Mouse (Mus musculus) myocyte (in vitro differentiated cells): ENCODE measurements around the gene Ncbp2. TPM values are rescaled to one million over a fixed set of nuclear protein-coding genes. Genes with fewer than 3 reads are reported as not detected.
A peak's percentile ranks its signal among the peaks of the same experiment; 100 is the strongest.

Experiments used
- H3K27me3 ChIP-seq: one replicate; pipeline ENCODE4 v1.6.1; 2011; ENCODE audit not compliant: control insufficient read depth, insufficient read depth, insufficient read length
- H3K36me3 ChIP-seq: one replicate; pipeline ENCODE4 v1.6.1; 2011; ENCODE audit not compliant: control insufficient read depth, insufficient read depth
- H3K4me2 ChIP-seq: one replicate; pipeline ENCODE4 v1.6.1; 2011; ENCODE audit warnings: low read depth, control low read depth
- H3K4me3 ChIP-seq: one replicate; pipeline ENCODE4 v1.5.1; 2011; ENCODE audit warnings: mild to moderate bottlenecking, control low read depth, moderate library complexity
- H3K79me2 ChIP-seq: one replicate; pipeline ENCODE4 v1.6.1; 2011; ENCODE audit not compliant: control insufficient read depth, insufficient read depth
- H3ac ChIP-seq: one replicate; pipeline ENCODE4 v1.6.1; 2011; ENCODE audit not compliant: control insufficient read depth, insufficient read length
- CEBPB ChIP-seq: IDR thresholded peaks from 2 replicates; pipeline ENCODE4 v1.6.1; 2011; ENCODE audit warnings: mild to moderate bottlenecking, moderate library complexity; ENCODE audit not compliant: poor library complexity, insufficient read depth, severe bottlenecking
- E2F4 ChIP-seq: IDR thresholded peaks from one replicate; pipeline ENCODE4 v1.6.1; 2011; ENCODE audit warnings: mild to moderate bottlenecking, control low read depth, moderate library complexity; ENCODE audit not compliant: insufficient read depth
- MAX ChIP-seq: IDR thresholded peaks from one replicate; pipeline ENCODE4 v1.6.1; 2011; ENCODE audit warnings: low read depth, mild to moderate bottlenecking, control low read depth
- MYOD1 ChIP-seq, 3 experiments: IDR thresholded peaks; one replicate each; pipeline ENCODE4 v1.6.1; 2011; ENCODE audit warnings: control low read depth in 2 of 3, low read depth in 2 of 3, mild to moderate bottlenecking in 2 of 3, moderate library complexity in 1 of 3; ENCODE audit not compliant: insufficient read length in 2 of 3, control insufficient read depth in 1 of 3
- MYOG ChIP-seq, 3 experiments: IDR thresholded peaks; one replicate each; pipeline ENCODE4 v1.6.1; 2011; ENCODE audit warnings: control low read depth in 2 of 3, low read depth in 2 of 3, mild to moderate bottlenecking in 2 of 3; ENCODE audit not compliant: insufficient read length in 2 of 3, control insufficient read depth in 1 of 3, insufficient read depth in 1 of 3
- POLR2A ChIP-seq: IDR thresholded peaks from one replicate; pipeline ENCODE4 v1.6.1; 2011; ENCODE audit warnings: low read depth, mild to moderate bottlenecking, control low read depth, moderate library complexity; ENCODE audit not compliant: insufficient read length
- POLR2AphosphoS2 ChIP-seq: IDR thresholded peaks from one replicate; pipeline ENCODE4 v1.6.1; 2011; ENCODE audit warnings: low read depth, control low read depth; ENCODE audit not compliant: insufficient read length
- REST ChIP-seq: IDR thresholded peaks from one replicate; pipeline ENCODE4 v1.6.1; 2011; ENCODE audit warnings: mild to moderate bottlenecking, control low read depth, moderate library complexity; ENCODE audit not compliant: insufficient read depth, insufficient read length
- SRF ChIP-seq: IDR thresholded peaks from one replicate; pipeline ENCODE4 v1.6.1; 2011; ENCODE audit warnings: low read depth; ENCODE audit not compliant: control insufficient read depth, insufficient read length
- TCF12 ChIP-seq: IDR thresholded peaks from one replicate; pipeline ENCODE4 v1.6.1; 2011; ENCODE audit warnings: mild to moderate bottlenecking, control low read depth; ENCODE audit not compliant: poor library complexity, insufficient read depth, severe bottlenecking
- TCF3 ChIP-seq: IDR thresholded peaks from one replicate; pipeline ENCODE4 v1.6.1; 2011; ENCODE audit warnings: low read depth, control low read depth; ENCODE audit not compliant: insufficient read length
- USF1 ChIP-seq: IDR thresholded peaks from one replicate; pipeline ENCODE4 v1.6.1; 2011; ENCODE audit warnings: low read depth, mild to moderate bottlenecking, control low read depth, moderate library complexity
- polyA plus RNA-seq: library from polyadenylated mRNA; unstranded; fragments of >200 nt; fragmentation: generic; extraction: Trizol; gene quantifications from one replicate; pipeline ENCODE4 v1.2.1, GENCODE M21; 2012; ENCODE audit warnings: missing spikeins

The Ncbp2 gene
- polyA plus RNA-seq, 1 experiment, result 19.9 TPM

GRCm38 (mm10) chr16:31947901-31948316, 404 bp upstream of the Ncbp2 start:
- peak overlapping the region; percentile 100 for H3K4me2 ChIP-seq
- TF ChIP-seq TCF3 (no peak), MAX (no peak), SRF (no peak), CEBPB (no peak), POLR2A (no peak), TCF12 (no peak), USF1 (no peak)
- peak overlapping the region; percentile 75 for H3ac ChIP-seq
- H3K36me3 ChIP-seq, result no peaks in the 10 kb centered on the region
- peaks cover 57% of the 10 kb centered on the region for H3K79me2 ChIP-seq
- peak overlapping the region; percentile 95 for H3K4me3 ChIP-seq
- H3K27me3 ChIP-seq, result no peaks in the 10 kb centered on the region

DNA sequence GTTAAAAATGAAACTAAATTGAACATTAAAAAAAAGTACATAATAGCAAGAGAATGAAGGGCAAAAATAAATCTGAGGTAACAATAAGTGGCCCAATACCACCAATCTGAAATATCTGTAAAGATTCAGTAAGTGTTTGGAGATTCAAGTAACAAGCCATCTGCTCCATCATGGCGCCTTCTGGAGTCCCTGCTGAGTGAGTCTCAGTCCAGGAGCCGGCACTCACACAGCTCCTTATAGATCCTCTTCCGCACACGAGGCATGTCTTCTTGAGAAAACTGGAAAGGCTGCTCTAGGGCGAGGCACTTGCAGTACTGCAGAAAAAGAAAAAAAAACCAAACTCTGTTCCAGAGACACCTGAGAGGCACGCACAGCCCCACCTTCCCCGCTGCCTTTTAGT, 14.9 kb downstream of the Ncbp2 start:
- Histone ChIP-seq H3K27me3 (no peaks in the 10 kb centered on the region), H3K4me3 (no peak overlapping the region), H3ac (no peak overlapping the region), H3K36me3 (peaks cover 46% of the 10 kb centered on the region), H3K79me2 (no peaks in the 10 kb centered on the region), H3K4me2 (no peak overlapping the region)
- TF ChIP-seq CEBPB, result no peak
- TF ChIP-seq MYOD1 (IDR thresholded peaks at IDR 0.05; ENCODE audit: control insufficient read depth in 1 of 3, insufficient read length in 2 of 3, low read depth in 2 of 3), result no peak
- TF ChIP-seq MAX, result no peak
- TF ChIP-seq SRF, result no peak
- TF ChIP-seq TCF12, result no peak
- TF ChIP-seq TCF3, result no peak
- TF ChIP-seq E2F4, result no peak
- TF ChIP-seq USF1, result no peak
- no peak for TF ChIP-seq POLR2A
- TF ChIP-seq REST, result no peak
- TF ChIP-seq POLR2AphosphoS2, result no peak
- TF ChIP-seq MYOG (IDR thresholded peaks at IDR 0.05; ENCODE audit: control insufficient read depth in 1 of 3, insufficient read depth in 1 of 3, insufficient read length in 2 of 3, low read depth in 2 of 3), result no peak

DNA sequence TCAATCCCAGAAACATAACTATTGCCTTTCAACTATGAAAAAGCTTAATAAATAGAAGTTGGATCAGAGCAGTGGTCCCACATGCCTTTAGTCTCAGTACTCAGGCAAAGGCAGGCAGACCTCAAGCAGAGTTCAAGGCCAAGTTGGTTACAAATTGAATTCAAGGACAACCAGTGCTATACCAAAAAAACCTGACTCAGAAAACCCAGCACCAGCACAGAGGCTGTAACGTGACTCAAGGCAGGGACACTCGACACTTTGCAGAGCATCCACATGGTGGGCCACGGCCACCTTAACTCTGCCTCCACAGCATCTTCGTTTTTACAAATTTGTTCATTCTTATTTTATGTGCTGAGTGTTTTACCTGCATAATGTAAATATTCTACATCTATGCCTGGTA, 26.9 kb downstream of the Ncbp2 start:
- peaks cover 26% of the 10 kb centered on the region for H3K36me3 ChIP-seq
- no peaks in the 10 kb centered on the region for H3K79me2 ChIP-seq
- H3K27me3 ChIP-seq, result no peaks in the 10 kb centered on the region
- H3K4me3 ChIP-seq, result no peak overlapping the region
- TF ChIP-seq MYOG (IDR thresholded peaks at IDR 0.05; ENCODE audit: control insufficient read depth in 1 of 3, insufficient read depth in 1 of 3, insufficient read length in 2 of 3, low read depth in 2 of 3), result no peak
- TF ChIP-seq TCF12, result no peak
- TF ChIP-seq MAX, result no peak
- no peak for TF ChIP-seq POLR2AphosphoS2
- TF ChIP-seq E2F4, result no peak
- TF ChIP-seq USF1, result no peak
- no peak for TF ChIP-seq REST
- TF ChIP-seq CEBPB, result no peak
- no peak for TF ChIP-seq TCF3
- no peak for TF ChIP-seq SRF
- no peak for TF ChIP-seq POLR2A
- no peak overlapping the region for H3K4me2 ChIP-seq
- H3ac ChIP-seq, result no peak overlapping the region

DNA sequence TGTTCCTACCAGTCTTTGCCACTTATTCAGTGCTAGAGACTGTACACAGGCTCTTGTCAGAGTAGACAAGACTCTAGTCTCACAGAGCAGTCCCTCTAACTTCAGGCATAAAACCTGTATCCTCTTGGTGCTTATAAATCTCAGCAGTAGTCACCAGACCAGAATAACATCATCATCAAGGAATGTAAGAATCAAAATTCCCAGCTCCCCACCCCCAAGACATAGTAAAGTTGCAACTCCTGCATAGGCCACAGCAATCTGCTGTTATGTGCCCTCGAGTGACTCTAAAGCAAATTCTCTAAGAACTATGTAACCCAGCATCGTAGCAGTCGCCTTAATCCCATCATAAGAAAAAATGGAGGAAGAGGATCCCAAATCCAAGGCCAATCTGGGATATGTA, 31.2 kb downstream of the Ncbp2 start:
- no peak for TF ChIP-seq REST
- no peak for TF ChIP-seq E2F4
- TF ChIP-seq MYOG (IDR thresholded peaks at IDR 0.05; ENCODE audit: control insufficient read depth in 1 of 3, insufficient read depth in 1 of 3, insufficient read length in 2 of 3, low read depth in 2 of 3), result no peak
- no peak for TF ChIP-seq SRF
- no peak for TF ChIP-seq TCF12
- TF ChIP-seq POLR2AphosphoS2, result no peak
- TF ChIP-seq TCF3, result no peak
- no peak for TF ChIP-seq CEBPB
- no peak for TF ChIP-seq MYOD1 (IDR thresholded peaks at IDR 0.05; ENCODE audit: control insufficient read depth in 1 of 3, insufficient read length in 2 of 3, low read depth in 2 of 3)
- TF ChIP-seq USF1, result no peak
- TF ChIP-seq POLR2A, result no peak
- TF ChIP-seq MAX, result no peak
- no peaks in the 10 kb centered on the region for H3K79me2 ChIP-seq
- H3K4me2 ChIP-seq, result no peak overlapping the region
- no peak overlapping the region for H3K4me3 ChIP-seq
- H3K27me3 ChIP-seq, result no peaks in the 10 kb centered on the region
- no peak overlapping the region for H3ac ChIP-seq
- H3K36me3 ChIP-seq, result peaks cover 11% of the 10 kb centered on the region

DNA sequence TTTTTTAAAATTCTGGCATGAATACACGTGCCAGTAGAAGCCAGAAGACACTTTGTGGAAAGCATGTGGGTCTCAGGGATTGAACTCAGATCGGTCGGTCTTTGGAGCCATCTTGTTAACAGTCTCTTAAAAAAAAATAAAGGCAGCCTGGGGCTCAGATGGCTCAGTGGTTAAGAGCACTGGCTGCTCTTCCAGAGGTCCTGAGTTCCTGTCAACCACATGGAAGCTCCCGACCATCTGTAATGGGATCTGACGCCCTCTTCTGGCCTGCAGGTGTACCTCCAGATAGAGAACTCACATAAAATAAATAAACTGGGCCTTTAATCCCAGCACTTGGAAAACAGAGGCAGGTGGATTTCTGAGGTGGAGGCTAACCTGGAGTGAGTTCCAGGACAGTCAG, 32.6 kb downstream of the Ncbp2 start:
- Histone ChIP-seq H3K4me3 (no peak overlapping the region), H3K27me3 (no peaks in the 10 kb centered on the region), H3ac (no peak overlapping the region), H3K4me2 (no peak overlapping the region), H3K79me2 (no peaks in the 10 kb centered on the region), H3K36me3 (peaks cover 4% of the 10 kb centered on the region)
- TF ChIP-seq POLR2AphosphoS2 (no peak), CEBPB (no peak), MYOG (IDR thresholded peaks at IDR 0.05; ENCODE audit: control insufficient read depth in 1 of 3, insufficient read depth in 1 of 3, insufficient read length in 2 of 3, low read depth in 2 of 3) (no peak), E2F4 (no peak), REST (no peak), TCF12 (no peak), USF1 (no peak), SRF (no peak), MAX (no peak), TCF3 (no peak), MYOD1 (IDR thresholded peaks at IDR 0.05; ENCODE audit: control insufficient read depth in 1 of 3, insufficient read length in 2 of 3, low read depth in 2 of 3) (no peak), POLR2A (no peak)
